Mouse (Mus musculus) CD4-positive, CD25-positive, alpha-beta regulatory T cell, adult 4 months (primary cell): ENCODE measurements around the gene Map2. TPM values are rescaled to one million over a fixed set of nuclear protein-coding genes. Genes with fewer than 3 reads are reported as not detected.

Source experiments
- ATAC-seq: one replicate; pipeline ENCODE4 v1.8.0; 2017
- polyA plus RNA-seq, 2 experiments: library from polyadenylated mRNA; unstranded; fragments of 100-300 nt; shearing (Covaris generic); gene quantifications; one replicate each; pipeline ENCODE4 v1.2.1; 2017

Map2 gene
- polyA plus RNA-seq: 10 to 100 TPM in 1 of 2 experiments, 1 to 10 TPM in 1; 3.5 to 10.7 TPM

GRCm38 (mm10) chr1:66175041-66175665 is at the start of gene Map2:
Map2 (plus strand) TSS chr1:66175273.
- ATAC-seq: peak; percentile 76

DNA sequence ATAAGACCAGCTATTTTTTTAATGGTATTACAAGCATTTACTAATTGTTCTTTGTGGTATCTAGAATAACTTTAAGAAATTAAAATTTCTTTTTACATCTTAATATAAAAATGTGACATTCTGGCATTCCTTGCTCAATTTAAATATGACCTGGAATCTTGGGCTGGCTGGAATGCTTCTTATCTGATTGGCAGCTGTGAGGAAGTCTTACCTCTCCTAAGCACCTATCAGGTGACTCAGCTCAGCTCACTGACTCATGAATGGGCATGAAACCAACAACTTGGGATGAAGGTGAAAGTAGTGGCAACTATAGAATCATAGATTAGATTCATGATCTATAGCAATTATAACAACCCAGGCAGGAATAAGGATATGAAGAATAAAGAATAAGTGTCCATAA is 42.1 kb upstream of the Map2 start:
- ATAC-seq: no peak

GRCm38 (mm10) chr1:66135324-66135723 is 39.7 kb upstream of the Map2 start:
- no peak for ATAC-seq

DNA sequence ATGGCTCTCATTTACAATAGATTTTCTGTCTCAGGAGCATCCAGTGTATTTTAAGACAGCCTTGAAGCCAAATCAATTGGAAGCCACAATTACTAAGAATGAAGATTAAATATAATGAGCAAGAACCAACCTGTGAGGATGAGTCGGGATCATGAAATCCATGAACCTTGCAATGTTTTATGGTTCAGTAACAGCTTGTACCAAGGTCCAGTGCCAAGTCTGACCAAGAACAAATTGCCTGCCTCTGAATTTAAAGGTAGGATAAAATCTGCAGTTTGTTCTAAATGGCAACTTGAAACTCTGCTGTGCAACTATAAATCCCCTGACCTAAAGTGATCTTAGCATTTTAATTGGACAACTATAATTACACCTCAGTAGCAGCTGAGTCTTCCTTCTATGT is 34.4 kb upstream of the Map2 start:
- no peak for ATAC-seq

DNA sequence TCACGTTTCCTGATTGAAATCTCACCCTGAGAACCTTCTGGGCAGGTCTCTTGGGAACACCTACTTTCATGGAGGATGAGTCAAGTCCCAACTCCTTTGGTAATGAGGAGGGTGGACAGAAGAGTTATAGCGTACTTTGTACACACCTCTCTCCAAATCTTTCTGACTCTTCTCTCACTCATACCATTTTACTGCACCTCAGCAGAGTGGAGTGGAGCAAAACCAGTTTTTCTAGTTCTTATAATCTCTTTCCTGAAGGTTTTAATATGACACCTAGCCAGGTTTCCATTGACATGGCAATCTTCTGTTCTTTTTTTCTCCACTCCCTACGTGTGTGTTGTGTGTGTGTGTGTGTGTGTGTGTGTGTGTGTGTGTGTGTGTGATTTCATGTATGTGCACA is 29.9 kb upstream of the Map2 start:
- no peak for ATAC-seq

- ATAC-seq: no peak
Observed at GRCm38 (mm10) chr1:66148825-66149514, 26.1 kb upstream of the Map2 start.

DNA sequence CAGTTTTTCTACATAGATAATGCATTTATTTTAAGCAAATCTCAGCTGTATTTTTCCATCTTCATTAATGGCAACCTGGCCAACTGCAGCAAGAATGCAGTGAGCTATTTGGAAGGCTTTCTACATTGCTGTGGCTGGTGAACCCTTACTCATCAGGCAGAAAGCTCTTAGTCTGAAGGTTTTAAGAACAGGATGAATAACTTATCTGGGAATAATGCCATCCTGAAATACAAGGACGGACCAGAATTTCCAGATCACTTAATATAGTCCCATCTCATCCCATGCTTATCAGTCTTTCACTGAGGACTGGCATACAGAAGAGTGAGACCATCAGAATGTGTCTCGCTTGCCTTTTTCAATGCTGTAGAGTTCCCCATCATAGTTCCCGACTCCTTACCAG is 24.3 kb upstream of the Map2 start:
- no peak for ATAC-seq

- ATAC-seq: no peak
Observed at GRCm38 (mm10) chr1:66157135-66157534, 17.9 kb upstream of the Map2 start.

DNA sequence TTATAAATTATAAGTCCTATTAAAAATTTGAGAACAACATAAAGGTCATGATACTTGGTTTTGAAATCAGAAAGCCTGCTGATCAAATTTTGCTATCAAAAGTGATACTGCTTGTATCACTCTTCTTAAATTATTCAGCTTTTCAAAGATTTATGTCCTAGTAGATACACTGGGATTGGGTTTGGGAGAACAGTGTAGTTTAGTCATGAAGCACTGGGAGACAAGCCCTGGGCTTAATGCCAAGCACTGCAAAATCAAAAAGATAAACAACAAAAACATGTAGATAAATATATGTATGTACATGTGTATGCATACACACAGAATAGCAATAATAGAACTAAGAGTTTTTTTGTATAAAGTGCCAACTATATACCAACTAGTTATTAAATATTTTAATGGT is 17.5 kb upstream of the Map2 start:
- ATAC-seq: no peak

DNA sequence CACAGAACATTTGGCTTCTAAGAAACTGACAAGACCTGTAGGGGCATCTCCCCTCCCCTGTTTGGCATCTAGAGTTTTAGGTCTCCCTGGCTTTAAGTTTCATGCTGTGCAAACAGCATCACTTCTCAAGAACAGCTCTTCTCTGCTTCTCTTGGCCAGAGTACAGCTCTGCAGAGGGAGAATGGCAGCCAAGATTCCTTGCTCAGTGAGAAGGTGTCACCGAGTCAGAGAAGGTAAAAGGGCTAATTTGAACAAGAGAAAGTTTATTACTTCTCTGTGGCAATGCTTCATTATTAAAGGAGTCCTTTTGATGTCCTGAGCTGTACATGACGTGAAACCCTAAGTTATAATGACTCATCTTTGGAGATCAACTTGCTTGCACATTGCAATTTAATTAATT is 10.4 kb upstream of the Map2 start:
- ATAC-seq: no peak

- no peak for ATAC-seq
Observed at GRCm38 (mm10) chr1:66168722-66169121, 6.4 kb upstream of the Map2 start.

DNA sequence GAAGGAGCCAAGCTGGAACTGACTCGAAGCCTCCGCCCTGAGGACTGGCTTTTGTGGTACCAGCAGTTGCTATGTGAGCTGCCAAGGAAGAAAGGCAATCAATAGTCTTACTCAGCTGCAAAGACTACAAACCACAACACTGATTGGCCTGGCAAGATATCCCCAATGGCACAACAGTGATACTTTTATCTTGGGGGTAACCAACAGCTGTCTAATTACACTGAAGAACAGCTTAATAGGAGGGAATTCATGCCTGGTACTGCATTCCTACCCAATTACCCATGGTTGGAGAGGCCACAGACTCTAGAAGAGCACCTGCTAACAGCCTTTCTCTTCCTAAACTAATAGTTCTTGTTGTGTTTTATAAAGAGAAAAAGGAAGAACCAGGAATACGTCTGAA is 2.9 kb upstream of the Map2 start:
- ATAC-seq: no peak

GRCm38 (mm10) chr1:66173630-66174029 is 1.4 kb upstream of the Map2 start:
- ATAC-seq: no peak

DNA sequence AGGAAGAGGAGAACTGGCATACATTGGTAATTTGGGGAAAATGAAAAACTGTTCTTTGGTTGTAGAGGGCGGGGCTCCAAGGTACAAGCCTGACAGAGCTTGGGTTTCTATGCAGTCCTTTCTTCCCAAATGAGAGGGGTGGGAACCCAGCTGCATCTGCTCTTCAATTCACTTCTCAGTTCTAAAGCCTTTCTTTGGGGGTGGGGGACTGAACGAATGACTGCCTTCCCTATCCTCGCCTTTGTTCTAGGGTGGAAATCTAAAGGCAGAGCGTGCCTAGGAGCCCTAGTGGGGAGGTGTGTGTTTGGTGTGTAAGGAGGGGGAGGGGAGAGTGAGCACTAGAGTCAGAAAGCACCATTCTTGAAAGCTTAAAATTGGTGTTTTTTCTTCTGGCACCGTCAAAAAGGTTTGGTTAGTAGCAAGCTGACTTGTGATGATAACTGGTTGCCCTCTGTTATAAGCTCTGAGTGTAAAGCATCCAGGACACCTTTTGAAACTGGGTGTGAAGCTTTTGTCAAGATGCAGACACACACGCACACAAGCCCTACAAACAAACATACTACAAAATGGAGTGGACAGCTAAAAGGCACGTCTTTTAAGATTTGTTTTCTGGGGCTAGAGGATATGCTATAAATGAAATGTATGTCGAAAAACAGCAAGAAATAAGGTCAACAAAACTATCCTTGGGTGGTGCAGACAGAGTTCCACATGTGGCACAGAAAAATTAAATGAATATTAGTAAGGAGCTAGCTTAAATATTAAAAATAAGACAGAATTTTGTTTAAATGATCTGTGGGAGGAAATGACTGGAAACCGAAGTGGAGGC is 1.2 kb downstream of the Map2 start:
- ATAC-seq: no peak

DNA sequence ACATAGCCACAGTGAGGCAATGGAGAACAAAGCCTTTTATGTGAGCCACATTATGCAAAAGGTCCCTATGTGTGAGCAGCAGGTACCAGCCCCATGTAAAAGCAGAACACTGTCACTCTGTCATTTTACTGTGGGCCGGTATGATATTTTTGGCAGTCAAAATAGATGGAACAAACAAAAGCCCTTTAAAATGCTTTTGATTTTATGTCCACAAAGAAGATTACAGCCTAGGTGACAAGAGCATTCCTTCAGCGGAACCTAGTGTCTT is 1.7 kb downstream of the Map2 start:
- no peak for ATAC-seq

DNA sequence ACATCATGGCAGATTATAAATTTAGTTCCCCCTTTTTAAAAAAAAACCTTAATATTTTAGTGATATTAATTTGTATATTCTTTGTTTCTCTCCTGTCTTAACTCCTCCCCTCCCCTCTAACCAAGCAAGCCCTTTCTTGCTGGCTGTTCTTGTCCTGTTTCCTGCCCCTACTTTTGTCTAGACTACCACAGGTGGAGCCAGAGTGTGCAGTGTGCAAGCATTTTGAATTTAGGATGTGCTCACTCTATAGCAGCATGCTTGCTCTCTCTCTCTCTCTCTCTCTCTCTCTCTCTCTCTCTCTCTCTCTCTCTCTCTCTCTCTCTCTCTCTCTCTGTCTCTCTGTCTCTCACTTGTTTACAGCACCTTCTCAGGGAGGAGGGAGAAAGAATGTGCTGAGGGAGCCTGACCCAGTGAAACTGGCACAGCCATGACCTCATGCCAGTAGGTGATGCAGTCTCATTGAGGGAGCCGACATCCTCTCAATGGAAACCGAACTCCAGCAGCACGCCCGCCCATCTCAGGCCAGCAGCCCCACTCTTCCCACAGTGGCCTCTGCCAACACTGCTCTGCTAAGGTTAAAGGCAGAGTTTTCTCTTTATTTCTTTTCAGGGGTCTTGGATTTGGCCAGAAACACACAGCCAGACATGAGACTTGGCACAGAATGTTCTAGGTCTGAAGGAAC is 2.6 kb downstream of the Map2 start:
- peak; percentile 21 for ATAC-seq

DNA sequence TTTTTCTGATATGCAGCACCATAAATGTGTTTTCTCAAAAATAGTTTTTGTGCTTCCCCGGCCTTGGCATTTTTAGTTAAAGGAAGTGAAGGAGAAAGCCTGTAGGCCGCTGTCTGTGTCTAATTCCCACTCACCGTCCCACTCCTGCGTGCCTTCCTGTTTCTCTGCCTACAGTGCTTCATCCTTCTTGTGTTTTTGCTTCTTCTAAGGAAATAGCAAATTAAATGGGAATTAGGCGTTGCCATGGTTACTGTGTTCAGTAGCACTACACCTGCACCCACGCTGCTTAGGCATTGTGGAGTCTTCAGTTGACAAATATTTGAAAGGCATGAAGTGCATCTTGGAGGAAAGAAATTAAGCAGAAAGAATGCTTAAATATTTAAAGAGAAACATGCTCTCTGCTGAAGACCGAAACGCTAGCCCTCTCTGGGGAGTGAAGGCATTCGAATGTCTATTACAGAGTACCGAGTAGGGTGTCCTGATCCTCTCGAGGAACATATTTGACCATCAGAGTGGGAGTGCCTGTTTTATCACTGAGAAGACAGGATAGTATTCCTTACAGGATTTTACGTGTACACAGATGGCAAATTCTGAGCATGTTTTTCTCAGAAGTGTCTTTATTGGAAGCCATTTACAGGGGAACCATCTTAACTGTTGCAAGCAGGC is 12.1 kb downstream of the Map2 start:
- no peak for ATAC-seq

GRCm38 (mm10) chr1:66192401-66192800 is 17.3 kb downstream of the Map2 start:
- no peak for ATAC-seq

DNA sequence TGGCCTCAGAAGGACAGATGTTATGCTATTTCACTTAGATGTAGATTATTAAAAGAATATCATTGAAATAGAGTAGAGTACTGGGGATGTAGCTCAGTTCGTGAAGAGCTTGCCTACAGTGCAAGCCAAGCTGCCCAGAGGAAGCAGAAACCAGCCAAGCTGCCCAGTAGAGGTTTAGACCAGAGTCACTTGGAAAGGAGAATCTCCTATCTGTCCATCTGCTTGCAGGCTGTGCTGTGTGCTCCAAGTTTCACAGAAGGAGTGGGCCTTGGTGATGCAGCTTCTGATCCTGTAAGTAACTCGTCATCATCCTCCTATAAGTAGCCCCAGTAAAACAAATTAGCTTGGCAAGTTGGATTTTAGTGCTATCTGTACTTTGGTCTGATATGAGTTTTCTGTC is 17.8 kb downstream of the Map2 start:
- ATAC-seq: no peak

DNA sequence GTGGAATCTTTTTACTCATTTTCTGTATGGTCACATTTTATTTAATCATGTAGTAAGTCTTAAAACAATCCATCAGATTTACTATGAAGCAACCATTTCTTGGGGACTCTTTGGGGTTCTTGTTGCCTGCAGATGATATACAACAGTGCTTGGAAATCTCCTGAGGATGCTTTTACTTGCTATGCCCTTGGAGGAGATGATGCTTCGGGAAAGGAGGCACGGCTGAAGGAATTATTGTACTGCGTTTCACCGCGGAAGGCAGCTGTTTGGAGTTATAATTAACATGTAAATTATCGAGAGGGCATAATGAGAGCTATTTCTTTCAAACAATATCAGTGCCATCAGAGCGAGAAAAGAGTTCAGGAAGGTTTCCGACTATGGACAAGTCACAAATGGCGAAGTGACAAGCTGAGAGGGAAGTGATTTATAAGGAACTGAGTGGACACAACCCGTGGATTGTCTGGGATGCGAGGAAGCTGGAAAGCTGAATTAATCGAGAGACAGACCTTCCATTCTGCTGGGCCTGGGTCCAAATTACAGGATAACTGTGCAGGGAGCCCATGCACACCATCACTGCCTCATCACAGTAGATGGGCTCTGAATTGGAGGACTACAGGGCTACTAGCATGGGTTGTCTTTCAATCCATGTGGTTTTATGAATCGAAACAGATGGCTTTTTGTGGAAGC is 20.1 kb downstream of the Map2 start:
- ATAC-seq: no peak

DNA sequence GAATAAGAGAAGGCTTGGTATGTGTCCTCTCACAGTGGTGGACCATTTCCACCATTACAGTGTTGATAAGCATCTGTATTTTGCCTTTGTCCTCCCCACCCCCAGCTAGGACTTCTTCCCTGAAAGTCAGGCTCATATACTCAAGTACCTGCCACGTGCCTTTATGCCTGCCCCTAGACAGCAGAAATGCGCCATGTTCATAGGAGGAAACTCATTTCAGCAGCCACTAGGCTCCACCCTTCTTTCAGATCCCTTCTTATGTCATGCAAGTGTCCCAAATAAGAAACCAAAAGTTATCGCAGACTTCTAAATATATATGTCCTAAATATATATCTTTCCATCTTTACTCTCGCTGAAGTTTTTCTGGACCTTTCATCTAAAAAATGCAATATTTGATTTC is 21.2 kb downstream of the Map2 start:
- ATAC-seq: no peak

- ATAC-seq: no peak
Observed at GRCm38 (mm10) chr1:66196716-66197115, 21.6 kb downstream of the Map2 start.
